Mouse (Mus musculus): ENCODE measurements around the gene Pitpnm2. TPM values are rescaled to one million over a fixed set of nuclear protein-coding genes. Genes with fewer than 3 reads are reported as not detected.

Pitpnm2 gene
- 18.4 and 19.5 TPM in 2 replicates for polyA plus RNA-seq (2012; rRNA removed)

GRCm38 (mm10) chr5:124249614-124250591 is at the start of gene Pitpnm2:
Pitpnm2 (minus strand) TSS chr5:124249760.

DNA sequence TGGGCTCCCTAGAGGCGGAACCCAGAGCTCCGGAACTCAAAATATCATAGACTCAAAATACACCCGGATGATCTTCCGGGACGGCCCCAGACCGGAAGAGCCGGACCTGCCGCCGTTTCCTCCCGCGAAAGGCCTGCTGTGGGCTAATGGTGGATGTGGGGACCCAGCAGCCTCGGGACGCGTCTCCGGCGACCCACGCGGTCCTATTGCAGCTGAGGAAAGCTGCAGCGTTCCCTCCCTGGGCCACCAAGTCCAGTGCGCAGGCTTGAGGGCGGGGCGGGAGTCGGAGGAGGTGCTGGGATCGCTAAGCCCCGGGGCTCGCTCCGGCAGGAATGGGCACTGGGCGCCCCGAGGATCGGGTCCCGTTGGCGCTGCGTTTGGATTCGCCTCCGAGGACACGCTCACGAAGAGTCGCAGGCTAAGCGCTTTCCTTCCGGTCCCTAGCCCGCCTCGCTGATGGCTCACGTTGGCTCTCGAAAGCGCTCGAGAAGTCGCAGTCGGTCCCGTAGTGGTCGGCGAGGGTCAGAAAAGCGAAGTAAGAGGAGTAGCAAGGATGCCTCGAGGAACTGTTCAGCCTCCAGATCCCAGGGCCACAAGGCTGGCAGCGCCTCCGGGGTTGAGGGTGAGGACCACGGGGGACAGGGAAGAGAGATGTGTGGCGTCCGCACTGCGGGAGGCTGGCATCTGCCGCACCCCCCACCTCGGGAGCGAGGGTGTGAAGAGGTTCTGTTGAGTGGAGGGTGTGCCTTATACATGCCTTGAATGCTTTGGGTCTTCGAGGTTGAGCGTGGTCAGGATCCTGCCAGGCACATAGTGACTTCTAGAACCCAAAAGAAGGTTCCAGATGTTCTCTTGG is 133.3 kb downstream of the Pitpnm2 start, which contains the start of gene Arl6ip4:
Gene Arl6ip4 (plus strand): TSS at position 100 of the 856 bp plus-strand sequence.

DNA sequence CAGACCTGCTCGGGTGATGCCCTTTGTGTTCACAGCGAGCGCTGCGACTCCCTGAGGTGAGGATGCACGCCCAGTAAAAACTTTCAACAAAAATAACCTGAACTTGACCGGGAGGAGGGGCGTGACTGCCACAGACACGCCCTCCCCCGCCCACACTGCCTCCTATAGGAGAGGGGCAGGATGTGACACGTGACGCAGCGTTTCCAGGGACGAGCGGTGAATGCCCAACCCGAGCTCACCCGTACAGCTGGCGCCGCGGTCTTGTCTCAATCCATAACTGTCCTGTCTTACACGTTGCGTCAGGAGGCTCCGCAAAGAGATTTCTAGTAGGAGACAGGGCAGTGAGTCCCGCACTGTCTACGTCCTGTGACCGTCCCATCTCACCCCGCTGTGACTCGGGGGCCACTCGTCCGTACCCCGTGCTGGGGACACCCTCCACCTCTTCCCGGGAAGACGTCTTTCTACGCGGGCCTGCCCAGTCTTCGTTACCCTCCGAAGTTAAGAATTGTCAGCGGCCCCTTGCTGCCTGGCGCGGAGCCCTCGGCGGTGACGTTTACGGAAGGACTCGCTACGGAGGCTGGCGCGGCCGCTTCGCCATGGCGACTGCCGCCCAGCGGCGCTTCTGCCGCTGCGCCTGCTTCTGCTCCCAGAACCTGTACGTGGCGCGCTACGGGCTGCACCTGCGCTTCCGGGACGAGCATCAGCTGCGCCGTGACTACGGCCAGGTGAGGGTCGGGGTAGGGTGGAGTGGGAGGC is 137.6 kb downstream of the Pitpnm2 start, which contains the start of gene Ogfod2:
Gene Ogfod2 (plus strand): TSS at position 556 of the 756 bp plus-strand sequence.

DNA sequence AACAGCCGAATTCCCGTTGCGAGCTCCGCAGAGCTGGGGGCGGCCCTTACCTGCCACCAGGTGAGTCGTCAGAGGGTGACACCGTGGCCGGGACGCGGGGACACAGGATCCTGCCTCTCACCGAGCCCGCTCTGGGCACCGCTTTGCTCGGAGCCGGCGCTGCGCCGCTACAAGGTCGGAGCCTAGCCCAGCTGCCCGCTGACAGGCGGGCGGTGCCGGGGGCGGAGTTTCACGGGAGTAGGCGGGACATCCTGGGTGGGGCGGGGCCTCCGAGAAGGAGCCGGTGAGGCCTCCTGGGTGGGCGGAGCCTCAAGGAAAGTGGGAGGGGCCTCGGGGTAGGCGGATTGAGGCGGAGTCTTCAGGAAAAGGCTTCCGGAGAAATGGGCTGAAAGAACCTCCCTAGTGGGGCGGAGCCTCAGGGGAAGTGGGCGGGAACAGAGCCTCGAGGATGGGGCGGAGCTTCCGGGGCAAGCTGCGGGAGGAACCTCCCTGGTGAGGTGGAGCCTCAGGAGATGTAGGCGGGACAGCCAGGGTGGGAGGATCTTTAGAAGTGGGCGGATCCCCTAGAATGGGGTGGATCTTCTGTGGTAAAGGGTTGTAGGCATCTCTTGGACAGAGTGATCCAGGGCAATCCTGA is 153.8 kb downstream of the Pitpnm2 start, which contains the start of gene Abcb9:
Gene Abcb9 (minus strand): TSS at position 203 of the 637 bp plus-strand sequence.

Other genes starting within 250 kb of the Pitpnm2 start
- gene Vps37b, start 217.5 kb downstream of the Pitpnm2 start, polyA plus RNA-seq (2012; rRNA removed), result 46.1 and 61.4 TPM in 2 replicates
- 15.6 and 22.1 TPM in 2 replicates for gene Abcb9, start 154.0 kb downstream of the Pitpnm2 start, polyA plus RNA-seq (2012; rRNA removed)
- gene Ogfod2, start 137.5 kb downstream of the Pitpnm2 start, polyA plus RNA-seq (2012; rRNA removed), result 45.3 and 85.6 TPM in 2 replicates
- 9.9 and 13.7 TPM in 2 replicates for gene Arl6ip4, start 133.7 kb downstream of the Pitpnm2 start, polyA plus RNA-seq (2012; rRNA removed)
- 0.40 and 0.56 TPM in 2 replicates for gene Mphosph9, start 78.2 kb upstream of the Pitpnm2 start, polyA plus RNA-seq (2012; rRNA removed)
- gene 2810006K23Rik, start 78.3 kb upstream of the Pitpnm2 start, polyA plus RNA-seq (2012; rRNA removed), result 1.1 and 1.5 TPM in 2 replicates
- 31.9 and 41.4 TPM in 2 replicates for gene Cdk2ap1, start 113.3 kb upstream of the Pitpnm2 start, polyA plus RNA-seq (2012; rRNA removed)
- 2.2 and 2.6 TPM in 2 replicates for gene Sbno1, start 176.2 kb upstream of the Pitpnm2 start, polyA plus RNA-seq (2012; rRNA removed)
- 37.3 and 38.1 TPM in 2 replicates for gene Kmt5a, start 190.2 kb upstream of the Pitpnm2 start, polyA plus RNA-seq (2012; rRNA removed)
- gene Rilpl2, start 228.6 kb upstream of the Pitpnm2 start, polyA plus RNA-seq (2012; rRNA removed), result 7.1 and 8.3 TPM in 2 replicates
- 0.38 and 0.57 TPM in 2 replicates for gene Snrnp35, start 233.4 kb upstream of the Pitpnm2 start, polyA plus RNA-seq (2012; rRNA removed)